Mouse (Mus musculus): ENCODE results near the gene Mtx1. TPM values are rescaled to one million over a fixed set of nuclear protein-coding genes. Genes with fewer than 3 reads are reported as not detected.

Gene Mtx1
- polyA plus RNA-seq, 1 experiment from 2014 or later = 219 TPM

GRCm38 (mm10) chr3:89237682-89238081, 10.8 kb upstream of the Mtx1 start:
- peaks cover 14% of the 10 kb centered on the region for H3K36me3 ChIP-seq

GRCm38 (mm10) chr3:89236516-89236915, 9.6 kb upstream of the Mtx1 start:
- H3K4me3 ChIP-seq (replicated peaks) = no peak overlapping the region

More at GRCm38 (mm10) chr3:89237682-89238081, 10.8 kb upstream of the Mtx1 start:
- Histone ChIP-seq H3K27ac (no peak overlapping the region), H3K9me3 (replicated peaks) (no peaks in the 10 kb centered on the region), H3K4me1 (peaks cover 26% of the 10 kb centered on the region), H3K4me3 (replicated peaks) (no peak overlapping the region), H3K4me2 (no peak overlapping the region), H3K9ac (no peak overlapping the region), H3K27me3 (no peaks in the 10 kb centered on the region)
- ATAC-seq (replicated peaks; ENCODE audit: low FRiP score) = no peak
- whole genome bisulfite sequencing = 92% methylated on average over 21 of the region's 21 CpGs

GRCm38 (mm10) chr3:89233562-89234110, 6.7 kb upstream of the Mtx1 start:
- Histone ChIP-seq H3K4me1 (peaks cover 40% of the 10 kb centered on the region), H3K27ac (peak overlapping the region; percentile 59; the same call in 1 of the 2 replicates), H3K27me3 (0 out of 2 replicates have a peak, but pooled peaks cover 2% of the 10 kb centered on the region), H3K9ac (peak overlapping the region; percentile 12; the same call in 1 of the 2 replicates), H3K4me2 (no peak overlapping the region), H3K9me3 (replicated peaks) (no peaks in the 10 kb centered on the region), H3K36me3 (peaks cover 11% of the 10 kb centered on the region; the same call in 1 of the 2 replicates), H3K4me3 (replicated peaks) (no peak overlapping the region)
- peak; percentile 16; the same call in 1 of the 2 replicates for ATAC-seq (replicated peaks; ENCODE audit: low FRiP score)
- WGBS = 70% methylated on average over 14 of the region's 14 CpGs

More at GRCm38 (mm10) chr3:89236516-89236915, 9.6 kb upstream of the Mtx1 start:
- no peak overlapping the region for H3K9ac ChIP-seq
- H3K27ac ChIP-seq = no peak overlapping the region
- peaks cover 31% of the 10 kb centered on the region for H3K4me1 ChIP-seq
- peaks cover 11% of the 10 kb centered on the region; the same call in 1 of the 2 replicates for H3K36me3 ChIP-seq
- ATAC-seq (replicated peaks; ENCODE audit: low FRiP score) = no peak
- WGBS = 90% methylated on average over 10 of the region's 10 CpGs
- H3K4me2 ChIP-seq = no peak overlapping the region
- no peaks in the 10 kb centered on the region for H3K9me3 ChIP-seq (replicated peaks)
- H3K27me3 ChIP-seq = no peaks in the 10 kb centered on the region

GRCm38 (mm10) chr3:89232614-89233013, 5.7 kb upstream of the Mtx1 start:
- H3K9ac ChIP-seq = no peak overlapping the region
- H3K9me3 ChIP-seq (replicated peaks) = no peaks in the 10 kb centered on the region
- H3K27ac ChIP-seq = peak overlapping the region; percentile 59; the same call in 1 of the 2 replicates
- no peak for ATAC-seq (replicated peaks; ENCODE audit: low FRiP score)
- H3K36me3 ChIP-seq = peaks cover 11% of the 10 kb centered on the region; the same call in 1 of the 2 replicates
- H3K27me3 ChIP-seq = 0 out of 2 replicates have a peak, but pooled peaks cover 2% of the 10 kb centered on the region
- no peak overlapping the region for H3K4me3 ChIP-seq (replicated peaks)
- 41% methylated on average over 6 of the region's 6 CpGs for WGBS
- H3K4me1 ChIP-seq = peaks cover 40% of the 10 kb centered on the region
- H3K4me2 ChIP-seq = peak overlapping the region; percentile 25

- no peak for ATAC-seq (replicated peaks; ENCODE audit: low FRiP score)
- no peak overlapping the region for H3K4me3 ChIP-seq (replicated peaks)
- H3K4me2 ChIP-seq = peak overlapping the region; percentile 25; the same call in 1 of the 2 replicates
- H3K36me3 ChIP-seq = 0 out of 2 replicates have a peak, but pooled peaks cover 7% of the 10 kb centered on the region
- H3K27ac ChIP-seq = 0 out of 2 replicates have a peak overlapping the region, but pooled peaks have one; percentile 59
- peaks cover 47% of the 10 kb centered on the region for H3K4me1 ChIP-seq
- H3K27me3 ChIP-seq = 0 out of 2 replicates have a peak, but pooled peaks cover 2% of the 10 kb centered on the region
- 76% methylated on average over 16 of the region's 16 CpGs for WGBS
- H3K9ac ChIP-seq = no peak overlapping the region
- H3K9me3 ChIP-seq (replicated peaks) = no peaks in the 10 kb centered on the region
These were observed 4.9 kb upstream of the Mtx1 start for GRCm38 (mm10) chr3:89231772-89232275.

GRCm38 (mm10) chr3:89231345-89231744, 4.5 kb upstream of the Mtx1 start:
- no peak for ATAC-seq (replicated peaks; ENCODE audit: low FRiP score)
- Histone ChIP-seq H3K27me3 (peaks cover 4% of the 10 kb centered on the region; the same call in 1 of the 2 replicates), H3K4me2 (0 out of 2 replicates have a peak overlapping the region, but pooled peaks have one; percentile 25), H3K9me3 (replicated peaks) (no peaks in the 10 kb centered on the region), H3K4me3 (replicated peaks) (no peak overlapping the region), H3K4me1 (peaks cover 52% of the 10 kb centered on the region), H3K9ac (no peak overlapping the region), H3K36me3 (0 out of 2 replicates have a peak, but pooled peaks cover 7% of the 10 kb centered on the region), H3K27ac (no peak overlapping the region)
- WGBS = 64% methylated on average over 7 of the region's 7 CpGs

- Histone ChIP-seq H3K27me3 (peaks cover 12% of the 10 kb centered on the region), H3K4me1 (peaks cover 60% of the 10 kb centered on the region), H3K27ac (no peak overlapping the region), H3K9ac (no peak overlapping the region), H3K9me3 (replicated peaks) (no peaks in the 10 kb centered on the region), H3K4me2 (no peak overlapping the region), H3K36me3 (0 out of 2 replicates have a peak, but pooled peaks cover 3% of the 10 kb centered on the region), H3K4me3 (replicated peaks) (no peak overlapping the region)
- no peak for ATAC-seq (replicated peaks; ENCODE audit: low FRiP score)
- WGBS = 89% methylated on average over 2 of the region's 2 CpGs
These were observed 3.7 kb upstream of the Mtx1 start for GRCm38 (mm10) chr3:89230561-89230960.

- H3K9me3 ChIP-seq (replicated peaks) = no peaks in the 10 kb centered on the region
- H3K4me2 ChIP-seq = peak overlapping the region; percentile 80
- H3K9ac ChIP-seq = no peak overlapping the region
- H3K27ac ChIP-seq = peak overlapping the region; percentile 77
- H3K36me3 ChIP-seq = peaks cover under 1% of the 10 kb centered on the region; the same call in 1 of the 2 replicates
- H3K27me3 ChIP-seq = peaks cover 13% of the 10 kb centered on the region
- 54% methylated on average over 4 of the region's 4 CpGs for WGBS
- peak overlapping the region; percentile 45 for H3K4me3 ChIP-seq (replicated peaks)
- peaks cover 64% of the 10 kb centered on the region for H3K4me1 ChIP-seq
- no peak for ATAC-seq (replicated peaks; ENCODE audit: low FRiP score)
These were observed 2.4 kb upstream of the Mtx1 start for GRCm38 (mm10) chr3:89229276-89229675.

- WGBS = 26% methylated on average over 10 of the region's 10 CpGs
- 0 out of 2 replicates have a peak, but pooled peaks have one; percentile 10 for ATAC-seq (replicated peaks; ENCODE audit: low FRiP score)
- Histone ChIP-seq H3K27ac (peak within 1 kb of the TSS; percentile 77), H3K9me3 (replicated peaks) (no peaks in the 10 kb centered on the region), H3K4me3 (replicated peaks) (peak within 1 kb of the TSS; percentile 45), H3K4me2 (peak within 1 kb of the TSS; percentile 80), H3K4me1 (peaks cover 64% of the 10 kb centered on the region), H3K36me3 (peaks cover 5% of the 10 kb centered on the region; the same call in 1 of the 2 replicates), H3K27me3 (peaks cover 13% of the 10 kb centered on the region), H3K9ac (0 out of 2 replicates have a peak within 1 kb of the TSS, but pooled peaks have one; percentile 36)
These were observed 1.9 kb upstream of the Mtx1 start, which contains the start of gene Muc1 for GRCm38 (mm10) chr3:89228836-89229235. Muc1 (plus strand) TSS chr3:89229057.

DNA sequence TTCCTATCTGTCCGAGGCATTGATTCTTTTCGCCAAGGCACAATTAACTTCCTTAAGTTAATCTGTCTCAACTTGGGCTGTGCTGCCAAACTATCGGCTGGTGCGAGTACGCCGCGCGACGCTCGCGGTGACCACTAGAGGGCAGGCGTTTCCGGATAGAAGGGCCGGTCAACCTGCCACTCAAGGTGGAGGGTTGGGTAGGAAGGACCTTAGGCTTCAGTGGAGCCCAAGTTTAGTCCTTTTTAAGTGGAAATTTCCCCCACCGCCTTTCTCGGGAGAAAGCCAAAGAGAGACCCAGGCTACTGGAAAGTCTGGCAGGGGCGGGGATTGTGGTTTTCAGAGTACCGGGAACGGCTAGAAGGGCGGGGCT, 1.3 kb upstream of the Mtx1 start:
- H3K27ac ChIP-seq = peak overlapping the region; percentile 77
- peaks cover 13% of the 10 kb centered on the region for H3K27me3 ChIP-seq
- H3K36me3 ChIP-seq = peaks cover 9% of the 10 kb centered on the region; the same call in 1 of the 2 replicates
- WGBS = under 1% methylated on average over 20 of the region's 20 CpGs
- no peaks in the 10 kb centered on the region for H3K9me3 ChIP-seq (replicated peaks)
- peaks cover 57% of the 10 kb centered on the region for H3K4me1 ChIP-seq
- H3K9ac ChIP-seq = 0 out of 2 replicates have a peak overlapping the region, but pooled peaks have one; percentile 36
- peak overlapping the region; percentile 80 for H3K4me2 ChIP-seq
- peak; percentile 53 for ATAC-seq (replicated peaks; ENCODE audit: low FRiP score)
- H3K4me3 ChIP-seq (replicated peaks) = peak overlapping the region; percentile 45

- H3K4me1 ChIP-seq = peaks cover 52% of the 10 kb centered on the region
- peak overlapping the region; percentile 77; the same call in 1 of the 2 replicates for H3K27ac ChIP-seq
- peak; percentile 80 for ATAC-seq (replicated peaks; ENCODE audit: low FRiP score)
- H3K27me3 ChIP-seq = peaks cover 13% of the 10 kb centered on the region
- peak overlapping the region; percentile 80 for H3K4me2 ChIP-seq
- H3K9ac ChIP-seq = peak overlapping the region; percentile 39; the same call in 1 of the 2 replicates
- 3% methylated on average over 41 of the region's 41 CpGs for WGBS
- H3K36me3 ChIP-seq = peaks cover 9% of the 10 kb centered on the region; the same call in 1 of the 2 replicates
- H3K9me3 ChIP-seq (replicated peaks) = no peaks in the 10 kb centered on the region
- H3K4me3 ChIP-seq (replicated peaks) = peak overlapping the region; percentile 45
These were observed 655 bp upstream of the Mtx1 start for GRCm38 (mm10) chr3:89227307-89228179.

Measured in kidney, embryonic 15.5 days (tissue).